Mouse (Mus musculus): ENCODE results near the gene Kcnk10. TPM values are rescaled to one million over a fixed set of nuclear protein-coding genes. Genes with fewer than 3 reads are reported as not detected.

Gene Kcnk10
- polyA plus RNA-seq, 1 experiment: 0.01 TPM

GRCm38 (mm10) chr12:98549981-98550380 lies 28.1 kb downstream of the Kcnk10 start:
- TF ChIP-seq CTCF (IDR thresholded peaks at IDR 0.05; ENCODE audit: insufficient read depth, low read length) (no peak), POLR2A (IDR thresholded peaks at IDR 0.05; ENCODE audit: borderline replicate concordance, extremely low read depth, low read depth, low read length) (no peak)
- H3K4me3 ChIP-seq (replicated peaks; ENCODE audit: extremely low read depth, low read depth, low read length): no peak overlapping the region
- WGBS: 90% methylated on average over 6 of the region's 6 CpGs
- no peaks in the 10 kb centered on the region for H3K4me1 ChIP-seq (ENCODE audit: control insufficient read depth, insufficient read depth, low read length)
- DNase-seq: no peak

DNA sequence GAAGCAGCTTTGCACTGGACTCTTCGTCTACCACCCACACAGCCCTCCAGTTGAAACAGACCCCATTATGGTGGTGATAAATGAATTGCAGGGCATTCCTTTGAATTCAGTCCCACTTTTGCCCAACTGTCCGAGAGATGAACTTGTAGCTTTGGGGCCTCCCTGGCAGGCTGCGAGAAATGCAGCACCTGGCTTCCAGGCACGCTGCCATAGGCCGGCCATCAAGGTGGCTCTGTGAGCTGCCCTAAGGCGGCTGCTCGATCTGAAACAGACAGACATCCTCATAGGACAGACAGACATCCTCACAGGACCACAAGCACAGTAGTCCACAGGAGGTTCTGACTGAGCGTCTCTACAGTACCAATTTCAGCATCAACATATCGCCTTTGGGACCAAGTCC lies 30.0 kb downstream of the Kcnk10 start:
- no peak for DNase-seq
- Histone ChIP-seq H3K4me1 (ENCODE audit: control insufficient read depth, insufficient read depth, low read length) (no peaks in the 10 kb centered on the region), H3K4me3 (replicated peaks; ENCODE audit: extremely low read depth, low read depth, low read length) (no peak overlapping the region)
- 79% methylated on average over 9 of the region's 9 CpGs for WGBS
- TF ChIP-seq POLR2A (IDR thresholded peaks at IDR 0.05; ENCODE audit: borderline replicate concordance, extremely low read depth, low read depth, low read length) (no peak), CTCF (IDR thresholded peaks at IDR 0.05; ENCODE audit: insufficient read depth, low read length) (no peak)

DNA sequence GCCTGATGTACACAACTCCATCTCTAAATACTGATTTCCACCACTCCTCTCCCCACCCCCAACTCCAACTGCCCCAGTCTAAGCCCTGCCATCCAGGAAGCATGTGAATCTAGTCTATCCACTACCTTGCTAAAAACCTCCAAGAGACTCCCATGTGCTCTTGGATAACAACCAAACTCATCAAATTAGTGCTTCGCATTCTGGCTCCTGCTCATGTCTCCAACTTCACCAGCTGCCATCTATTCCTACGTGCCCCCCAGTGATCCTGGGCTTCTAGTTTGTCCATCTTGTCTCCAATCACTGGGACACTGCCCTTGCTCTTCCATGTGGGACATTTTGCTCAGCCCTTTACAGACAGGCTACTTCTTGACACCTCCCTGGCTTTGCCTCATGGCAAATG lies 32.2 kb downstream of the Kcnk10 start:
- DNase-seq: no peak
- 81% methylated on average over 2 of the region's 2 CpGs for WGBS
- TF ChIP-seq CTCF (IDR thresholded peaks at IDR 0.05; ENCODE audit: insufficient read depth, low read length) (no peak), POLR2A (IDR thresholded peaks at IDR 0.05; ENCODE audit: borderline replicate concordance, extremely low read depth, low read depth, low read length) (no peak)
- H3K4me3 ChIP-seq (replicated peaks; ENCODE audit: extremely low read depth, low read depth, low read length): no peak overlapping the region
- H3K4me1 ChIP-seq (ENCODE audit: control insufficient read depth, insufficient read depth, low read length): no peaks in the 10 kb centered on the region

GRCm38 (mm10) chr12:98545251-98545560 lies 32.9 kb downstream of the Kcnk10 start:
- no peak for TF ChIP-seq POLR2A (IDR thresholded peaks at IDR 0.05; ENCODE audit: borderline replicate concordance, extremely low read depth, low read depth, low read length)
- TF ChIP-seq CTCF (IDR thresholded peaks at IDR 0.05; ENCODE audit: insufficient read depth, low read length): no peak
- WGBS: 70% methylated on average over 4 of the region's 4 CpGs
- DNase-seq: no peak
- H3K4me1 ChIP-seq (ENCODE audit: control insufficient read depth, insufficient read depth, low read length): no peaks in the 10 kb centered on the region
- H3K4me3 ChIP-seq (replicated peaks; ENCODE audit: extremely low read depth, low read depth, low read length): no peak overlapping the region

- H3K4me3 ChIP-seq (replicated peaks; ENCODE audit: extremely low read depth, low read depth, low read length): no peak overlapping the region
- TF ChIP-seq CTCF (IDR thresholded peaks at IDR 0.05; ENCODE audit: insufficient read depth, low read length) (no peak), POLR2A (IDR thresholded peaks at IDR 0.05; ENCODE audit: borderline replicate concordance, extremely low read depth, low read depth, low read length) (no peak)
Observed at GRCm38 (mm10) chr12:98544545-98545250, 33.4 kb downstream of the Kcnk10 start.

GRCm38 (mm10) chr12:98536760-98537159 lies 41.4 kb downstream of the Kcnk10 start:
- DNase-seq: peak; percentile 8
- no peak overlapping the region for H3K4me3 ChIP-seq (replicated peaks; ENCODE audit: extremely low read depth, low read depth, low read length)
- H3K4me1 ChIP-seq (ENCODE audit: control insufficient read depth, insufficient read depth, low read length): no peaks in the 10 kb centered on the region; the same call in 1 of the 2 replicates
- TF ChIP-seq CTCF (IDR thresholded peaks at IDR 0.05; ENCODE audit: insufficient read depth, low read length): no peak
- no peak for TF ChIP-seq POLR2A (IDR thresholded peaks at IDR 0.05; ENCODE audit: borderline replicate concordance, extremely low read depth, low read depth, low read length)
- 68% methylated on average over 5 of the region's 5 CpGs for WGBS

More at GRCm38 (mm10) chr12:98544545-98545250, 33.4 kb downstream of the Kcnk10 start:
- no peak for DNase-seq
- H3K4me1 ChIP-seq (ENCODE audit: control insufficient read depth, insufficient read depth, low read length): no peaks in the 10 kb centered on the region
- 84% methylated on average over 9 of the region's 9 CpGs for WGBS

GRCm38 (mm10) chr12:98536036-98536435 lies 42.1 kb downstream of the Kcnk10 start:
- DNase-seq: no peak
- H3K4me3 ChIP-seq (replicated peaks; ENCODE audit: extremely low read depth, low read depth, low read length): no peak overlapping the region
- 62% methylated on average over 6 of the region's 6 CpGs for WGBS

GRCm38 (mm10) chr12:98535494-98535901 lies 42.6 kb downstream of the Kcnk10 start:
- Histone ChIP-seq H3K4me1 (ENCODE audit: control insufficient read depth, insufficient read depth, low read length) (no peaks in the 10 kb centered on the region; the same call in 1 of the 2 replicates), H3K4me3 (replicated peaks; ENCODE audit: extremely low read depth, low read depth, low read length) (no peak overlapping the region)
- no peak for DNase-seq
- TF ChIP-seq POLR2A (IDR thresholded peaks at IDR 0.05; ENCODE audit: borderline replicate concordance, extremely low read depth, low read depth, low read length) (no peak), CTCF (IDR thresholded peaks at IDR 0.05; ENCODE audit: insufficient read depth, low read length) (no peak)
- 68% methylated on average over 9 of the region's 9 CpGs for WGBS

More at GRCm38 (mm10) chr12:98536036-98536435, 42.1 kb downstream of the Kcnk10 start:
- no peaks in the 10 kb centered on the region; the same call in 1 of the 2 replicates for H3K4me1 ChIP-seq (ENCODE audit: control insufficient read depth, insufficient read depth, low read length)
- TF ChIP-seq CTCF (IDR thresholded peaks at IDR 0.05; ENCODE audit: insufficient read depth, low read length) (no peak), POLR2A (IDR thresholded peaks at IDR 0.05; ENCODE audit: borderline replicate concordance, extremely low read depth, low read depth, low read length) (no peak)

DNA sequence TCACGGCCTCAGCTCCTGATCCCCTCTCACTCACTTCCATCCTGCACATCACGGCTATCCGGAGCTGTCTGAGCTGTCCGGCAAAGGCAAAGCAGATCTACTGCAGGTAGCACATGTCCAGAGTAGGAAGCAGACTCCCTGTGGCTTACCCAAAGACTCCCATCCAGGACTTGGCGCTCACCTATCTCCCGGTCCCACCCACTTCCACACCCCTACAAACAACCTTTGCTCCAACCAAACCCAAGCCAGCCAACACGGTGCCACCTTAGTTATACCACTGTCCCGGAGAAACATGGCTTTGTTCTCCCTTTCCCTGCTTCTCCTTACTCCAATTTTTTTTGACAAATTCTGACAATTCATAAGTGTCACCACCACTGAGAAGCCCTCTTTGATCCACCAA lies 49.5 kb downstream of the Kcnk10 start:
- TF ChIP-seq CTCF (IDR thresholded peaks at IDR 0.05; ENCODE audit: insufficient read depth, low read length) (no peak), POLR2A (IDR thresholded peaks at IDR 0.05; ENCODE audit: borderline replicate concordance, extremely low read depth, low read depth, low read length) (no peak)
- 89% methylated on average over 8 of the region's 8 CpGs for WGBS
- H3K4me1 ChIP-seq (ENCODE audit: control insufficient read depth, insufficient read depth, low read length): no peaks in the 10 kb centered on the region
- no peak overlapping the region for H3K4me3 ChIP-seq (replicated peaks; ENCODE audit: extremely low read depth, low read depth, low read length)
- no peak for DNase-seq

DNA sequence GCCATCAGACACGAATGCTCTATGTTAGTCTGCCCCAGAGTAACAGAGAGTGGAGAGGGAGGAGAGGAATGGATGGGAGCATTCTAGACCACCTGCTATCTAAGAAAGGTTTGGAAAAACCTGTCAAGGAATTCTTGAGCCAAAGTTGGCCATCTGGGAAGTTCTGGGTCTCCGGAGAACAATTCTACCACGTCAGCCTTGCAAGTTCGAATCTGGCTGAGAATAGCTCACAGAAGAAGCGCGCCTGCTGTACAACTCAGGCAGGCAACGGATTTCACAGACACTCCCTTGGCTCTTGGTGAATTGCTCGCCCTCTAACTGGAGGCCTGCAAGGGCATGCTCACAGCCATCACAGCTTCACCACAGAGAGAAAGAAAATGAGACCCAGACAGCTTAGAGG lies 52.7 kb downstream of the Kcnk10 start:
- H3K4me3 ChIP-seq (replicated peaks; ENCODE audit: extremely low read depth, low read depth, low read length): no peak overlapping the region
- WGBS: 81% methylated on average over 8 of the region's 8 CpGs
- DNase-seq: no peak
- TF ChIP-seq POLR2A (IDR thresholded peaks at IDR 0.05; ENCODE audit: borderline replicate concordance, extremely low read depth, low read depth, low read length) (no peak), CTCF (IDR thresholded peaks at IDR 0.05; ENCODE audit: insufficient read depth, low read length) (no peak)
- no peaks in the 10 kb centered on the region for H3K4me1 ChIP-seq (ENCODE audit: control insufficient read depth, insufficient read depth, low read length)

All from lung, adult 2 months (tissue).